Mouse (Mus musculus): Measurements from ENCODE around the gene Armc2. TPM values are rescaled to one million over a fixed set of nuclear protein-coding genes. Genes with fewer than 3 reads are reported as not detected.

Gene Armc2
- polyA plus RNA-seq, 1 experiment from 2014 or later, result 2.4 TPM

- no peak overlapping the region for H3K4me3 ChIP-seq (ENCODE audit: low read depth, low read length)
- H3K4me1 ChIP-seq (ENCODE audit: control insufficient read depth, insufficient read depth, low read length), result no peaks in the 10 kb centered on the region
- H3K36me3 ChIP-seq (replicated peaks; ENCODE audit: control insufficient read depth, insufficient read depth, low read depth, low read length), result no peaks in the 10 kb centered on the region
- H3K9me3 ChIP-seq (replicated peaks; ENCODE audit: control insufficient read depth, low read length), result no peaks in the 10 kb centered on the region
- 90% methylated on average over 6 of the region's 6 CpGs for WGBS
- no peak overlapping the region for H3K27ac ChIP-seq (replicated peaks; ENCODE audit: low read depth, low read length)
- DNase-seq (ENCODE audit: low spot score), result no peak
- ATAC-seq (replicated peaks; ENCODE audit: insufficient number of reproducible peaks, low FRiP score, low TSS enrichment, low read depth), result no peak
- H3K4me2 ChIP-seq (ENCODE audit: low read depth, low read length), result no peak overlapping the region
- no peaks in the 10 kb centered on the region for H3K27me3 ChIP-seq (ENCODE audit: control insufficient read depth, insufficient read depth, low read length)
- H3K9ac ChIP-seq (replicated peaks; ENCODE audit: low read length), result no peak overlapping the region
Measured at GRCm38 (mm10) chr10:42051069-42051468, 32.8 kb upstream of the Armc2 start.

DNA sequence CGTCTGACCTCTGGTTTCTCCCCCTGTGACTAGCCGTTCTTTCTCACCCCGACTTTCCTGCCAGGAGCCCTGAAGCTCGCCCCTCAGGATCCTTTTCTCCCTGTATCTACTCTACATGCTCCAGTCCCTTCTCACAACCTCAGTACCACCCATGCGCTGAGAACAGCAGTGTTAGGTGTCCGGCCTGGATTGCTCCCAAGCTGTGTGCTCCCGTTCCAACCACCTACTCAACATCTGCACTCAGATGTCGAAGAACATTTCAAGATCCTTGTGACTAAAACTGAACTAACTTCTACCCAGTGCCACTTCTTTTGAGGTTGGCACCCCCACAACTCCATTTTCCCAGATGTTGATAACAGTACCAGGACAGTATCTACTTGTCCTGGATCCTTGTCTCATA, 30.4 kb upstream of the Armc2 start:
- Histone ChIP-seq H3K36me3 (replicated peaks; ENCODE audit: control insufficient read depth, insufficient read depth, low read depth, low read length) (no peaks in the 10 kb centered on the region), H3K9me3 (replicated peaks; ENCODE audit: control insufficient read depth, low read length) (no peaks in the 10 kb centered on the region), H3K9ac (replicated peaks; ENCODE audit: low read length) (no peak overlapping the region), H3K4me1 (ENCODE audit: control insufficient read depth, insufficient read depth, low read length) (no peaks in the 10 kb centered on the region), H3K27ac (replicated peaks; ENCODE audit: low read depth, low read length) (no peak overlapping the region), H3K27me3 (ENCODE audit: control insufficient read depth, insufficient read depth, low read length) (no peaks in the 10 kb centered on the region), H3K4me2 (ENCODE audit: low read depth, low read length) (no peak overlapping the region), H3K4me3 (ENCODE audit: low read depth, low read length) (no peak overlapping the region)
- ATAC-seq (replicated peaks; ENCODE audit: insufficient number of reproducible peaks, low FRiP score, low TSS enrichment, low read depth), result no peak
- WGBS, result 85% methylated on average over 8 of the region's 8 CpGs
- no peak for DNase-seq (ENCODE audit: low spot score)

- DNase-seq (ENCODE audit: low spot score) (no peak), ATAC-seq (replicated peaks; ENCODE audit: insufficient number of reproducible peaks, low FRiP score, low TSS enrichment, low read depth) (no peak)
- no peaks in the 10 kb centered on the region for H3K9me3 ChIP-seq (replicated peaks; ENCODE audit: control insufficient read depth, low read length)
- H3K36me3 ChIP-seq (replicated peaks; ENCODE audit: control insufficient read depth, insufficient read depth, low read depth, low read length), result no peaks in the 10 kb centered on the region
- H3K27ac ChIP-seq (replicated peaks; ENCODE audit: low read depth, low read length), result no peak overlapping the region
- no peaks in the 10 kb centered on the region; the same call in 1 of the 2 replicates for H3K4me1 ChIP-seq (ENCODE audit: control insufficient read depth, insufficient read depth, low read length)
- H3K27me3 ChIP-seq (ENCODE audit: control insufficient read depth, insufficient read depth, low read length), result no peaks in the 10 kb centered on the region
- no peak overlapping the region for H3K4me3 ChIP-seq (ENCODE audit: low read depth, low read length)
- H3K4me2 ChIP-seq (ENCODE audit: low read depth, low read length), result no peak overlapping the region
- no peak overlapping the region for H3K9ac ChIP-seq (replicated peaks; ENCODE audit: low read length)
- WGBS, result 88% methylated on average over 10 of the region's 10 CpGs
Measured at GRCm38 (mm10) chr10:42044574-42044973, 26.3 kb upstream of the Armc2 start.

DNA sequence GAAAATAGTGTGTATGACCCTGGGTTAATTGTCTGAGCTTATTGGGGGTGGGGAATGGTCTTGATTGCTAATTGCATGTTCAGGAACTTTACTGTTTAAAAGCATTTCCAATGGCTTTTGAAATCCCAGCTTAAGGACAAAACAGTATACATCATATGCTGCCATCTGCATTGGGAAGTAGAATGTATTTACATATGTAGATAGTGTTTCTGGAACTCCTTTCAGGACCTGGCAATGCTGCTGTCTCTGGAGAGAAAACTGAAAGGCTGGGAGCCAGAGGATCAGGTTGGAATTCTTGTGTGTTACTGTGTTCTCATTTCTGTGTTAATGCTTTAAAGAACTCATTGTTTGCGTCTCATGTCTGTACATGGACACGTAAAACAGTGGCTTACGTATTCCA, 25.1 kb upstream of the Armc2 start:
- H3K27ac ChIP-seq (replicated peaks; ENCODE audit: low read depth, low read length), result peak overlapping the region; percentile 30; the same call in 1 of the 2 replicates
- H3K4me1 ChIP-seq (ENCODE audit: control insufficient read depth, insufficient read depth, low read length), result no peaks in the 10 kb centered on the region; the same call in 1 of the 2 replicates
- ATAC-seq (replicated peaks; ENCODE audit: insufficient number of reproducible peaks, low FRiP score, low TSS enrichment, low read depth), result no peak
- H3K4me2 ChIP-seq (ENCODE audit: low read depth, low read length), result no peak overlapping the region
- no peaks in the 10 kb centered on the region for H3K36me3 ChIP-seq (replicated peaks; ENCODE audit: control insufficient read depth, insufficient read depth, low read depth, low read length)
- no peaks in the 10 kb centered on the region for H3K27me3 ChIP-seq (ENCODE audit: control insufficient read depth, insufficient read depth, low read length)
- no peak overlapping the region for H3K9ac ChIP-seq (replicated peaks; ENCODE audit: low read length)
- no peak overlapping the region for H3K4me3 ChIP-seq (ENCODE audit: low read depth, low read length)
- WGBS, result 85% methylated on average over 3 of the region's 3 CpGs
- no peak for DNase-seq (ENCODE audit: low spot score)
- H3K9me3 ChIP-seq (replicated peaks; ENCODE audit: control insufficient read depth, low read length), result no peaks in the 10 kb centered on the region

GRCm38 (mm10) chr10:42042881-42043280, 24.6 kb upstream of the Armc2 start:
- no peaks in the 10 kb centered on the region for H3K36me3 ChIP-seq (replicated peaks; ENCODE audit: control insufficient read depth, insufficient read depth, low read depth, low read length)
- no peak overlapping the region for H3K4me2 ChIP-seq (ENCODE audit: low read depth, low read length)
- H3K9me3 ChIP-seq (replicated peaks; ENCODE audit: control insufficient read depth, low read length), result no peaks in the 10 kb centered on the region
- no peak for ATAC-seq (replicated peaks; ENCODE audit: insufficient number of reproducible peaks, low FRiP score, low TSS enrichment, low read depth)
- H3K4me1 ChIP-seq (ENCODE audit: control insufficient read depth, insufficient read depth, low read length), result no peaks in the 10 kb centered on the region; the same call in 1 of the 2 replicates
- WGBS, result 37% methylated on average over 1 of the region's 1 CpGs
- H3K27ac ChIP-seq (replicated peaks; ENCODE audit: low read depth, low read length), result peak overlapping the region; percentile 30; the same call in 1 of the 2 replicates
- no peak overlapping the region for H3K4me3 ChIP-seq (ENCODE audit: low read depth, low read length)
- no peak for DNase-seq (ENCODE audit: low spot score)
- H3K9ac ChIP-seq (replicated peaks; ENCODE audit: low read length), result no peak overlapping the region
- H3K27me3 ChIP-seq (ENCODE audit: control insufficient read depth, insufficient read depth, low read length), result no peaks in the 10 kb centered on the region

DNA sequence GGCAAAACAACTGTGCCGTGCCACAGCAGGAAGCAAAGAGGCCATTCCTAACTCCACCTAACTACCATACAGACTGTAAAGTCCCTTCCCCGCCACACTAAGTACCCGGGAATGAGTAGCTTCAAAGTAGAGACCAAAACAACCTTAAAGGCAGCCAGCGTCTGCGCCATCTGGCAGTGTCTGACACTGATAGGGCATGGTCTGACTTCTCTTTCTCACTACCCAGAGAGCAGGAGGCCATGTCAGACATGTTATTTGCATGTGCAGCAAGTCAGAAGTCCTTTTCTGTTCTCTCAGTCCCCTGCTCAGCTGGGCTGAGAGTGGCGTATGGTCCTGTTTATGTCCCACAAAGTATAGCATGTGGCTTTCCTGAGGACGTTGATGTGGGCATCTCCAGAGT, 23.8 kb upstream of the Armc2 start:
- no peak overlapping the region for H3K4me3 ChIP-seq (ENCODE audit: low read depth, low read length)
- H3K27ac ChIP-seq (replicated peaks; ENCODE audit: low read depth, low read length), result no peak overlapping the region
- H3K9ac ChIP-seq (replicated peaks; ENCODE audit: low read length), result no peak overlapping the region
- H3K27me3 ChIP-seq (ENCODE audit: control insufficient read depth, insufficient read depth, low read length), result no peaks in the 10 kb centered on the region
- WGBS, result 44% methylated on average over 7 of the region's 7 CpGs
- no peaks in the 10 kb centered on the region; the same call in 1 of the 2 replicates for H3K4me1 ChIP-seq (ENCODE audit: control insufficient read depth, insufficient read depth, low read length)
- no peaks in the 10 kb centered on the region for H3K9me3 ChIP-seq (replicated peaks; ENCODE audit: control insufficient read depth, low read length)
- no peak overlapping the region for H3K4me2 ChIP-seq (ENCODE audit: low read depth, low read length)
- DNase-seq (ENCODE audit: low spot score) (no peak), ATAC-seq (replicated peaks; ENCODE audit: insufficient number of reproducible peaks, low FRiP score, low TSS enrichment, low read depth) (no peak)
- H3K36me3 ChIP-seq (replicated peaks; ENCODE audit: control insufficient read depth, insufficient read depth, low read depth, low read length), result no peaks in the 10 kb centered on the region

- no peaks in the 10 kb centered on the region for H3K9me3 ChIP-seq (replicated peaks; ENCODE audit: control insufficient read depth, low read length)
- no peaks in the 10 kb centered on the region for H3K36me3 ChIP-seq (replicated peaks; ENCODE audit: control insufficient read depth, insufficient read depth, low read depth, low read length)
- no peak overlapping the region for H3K4me3 ChIP-seq (ENCODE audit: low read depth, low read length)
- ATAC-seq (replicated peaks; ENCODE audit: insufficient number of reproducible peaks, low FRiP score, low TSS enrichment, low read depth) (no peak), DNase-seq (ENCODE audit: low spot score) (peak; percentile 35)
- no peak overlapping the region for H3K4me2 ChIP-seq (ENCODE audit: low read depth, low read length)
- no peaks in the 10 kb centered on the region; the same call in 1 of the 2 replicates for H3K4me1 ChIP-seq (ENCODE audit: control insufficient read depth, insufficient read depth, low read length)
- no peaks in the 10 kb centered on the region for H3K27me3 ChIP-seq (ENCODE audit: control insufficient read depth, insufficient read depth, low read length)
- WGBS, result 27% methylated on average over 10 of the region's 10 CpGs
- no peak overlapping the region for H3K9ac ChIP-seq (replicated peaks; ENCODE audit: low read length)
- no peak overlapping the region for H3K27ac ChIP-seq (replicated peaks; ENCODE audit: low read depth, low read length)
Measured at GRCm38 (mm10) chr10:42038571-42038970, 20.3 kb upstream of the Armc2 start.

DNA sequence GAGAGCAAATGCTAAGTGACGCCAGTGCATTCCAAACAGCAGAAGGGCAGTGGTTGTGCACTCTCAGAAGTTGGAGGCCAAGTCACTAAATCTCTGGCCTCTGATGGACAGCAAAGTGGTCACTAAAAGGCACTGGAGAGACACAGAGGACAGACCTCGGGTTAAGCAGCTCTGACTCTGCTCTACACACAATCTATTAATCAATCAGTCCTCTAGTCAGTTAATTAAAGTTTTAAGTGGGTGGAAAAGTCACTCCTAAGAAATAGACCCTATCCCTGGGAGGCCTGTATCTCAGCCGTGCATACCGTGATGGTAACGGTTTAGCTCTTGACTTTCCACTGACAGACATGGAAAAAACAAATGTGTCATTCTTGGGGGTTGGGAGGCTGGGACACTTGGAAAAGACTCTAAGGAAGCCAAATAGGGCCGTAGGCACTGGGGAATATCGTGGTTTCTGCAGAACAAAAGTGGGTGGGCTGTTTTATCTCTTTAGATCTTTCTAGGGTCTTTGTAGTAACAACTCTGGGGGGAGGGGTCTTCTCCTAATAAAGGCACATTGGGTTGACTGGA, 19.1 kb upstream of the Armc2 start:
- no peaks in the 10 kb centered on the region for H3K27me3 ChIP-seq (ENCODE audit: control insufficient read depth, insufficient read depth, low read length)
- no peaks in the 10 kb centered on the region for H3K36me3 ChIP-seq (replicated peaks; ENCODE audit: control insufficient read depth, insufficient read depth, low read depth, low read length)
- no peaks in the 10 kb centered on the region for H3K4me1 ChIP-seq (ENCODE audit: control insufficient read depth, insufficient read depth, low read length)
- H3K9ac ChIP-seq (replicated peaks; ENCODE audit: low read length), result no peak overlapping the region
- H3K9me3 ChIP-seq (replicated peaks; ENCODE audit: control insufficient read depth, low read length), result no peaks in the 10 kb centered on the region
- ATAC-seq (replicated peaks; ENCODE audit: insufficient number of reproducible peaks, low FRiP score, low TSS enrichment, low read depth) (no peak), DNase-seq (ENCODE audit: low spot score) (no peak)
- no peak overlapping the region for H3K27ac ChIP-seq (replicated peaks; ENCODE audit: low read depth, low read length)
- WGBS, result 52% methylated on average over 7 of the region's 7 CpGs
- H3K4me2 ChIP-seq (ENCODE audit: low read depth, low read length), result no peak overlapping the region
- no peak overlapping the region for H3K4me3 ChIP-seq (ENCODE audit: low read depth, low read length)
